Mouse (Mus musculus) thymus, adult 2 months (tissue): ENCODE results near the gene Gucy2g. TPM values are rescaled to one million over a fixed set of nuclear protein-coding genes. Genes with fewer than 3 reads are reported as not detected.

Source experiments
- DNase-seq: peaks from one replicate; pipeline ENCODE4 v3.0.0; 2021
- H3K27ac ChIP-seq: fragments of 200-500 bp; 2 replicates; pipeline ENCODE4 v1.5.1; 2012; ENCODE audit warnings: low read length, control low read depth; ENCODE audit not compliant: control insufficient read depth, insufficient read depth
- H3K27me3 ChIP-seq: fragments of 200-500 bp; 2 replicates; pipeline ENCODE4 v1.6.1; 2012; ENCODE audit warnings: mild to moderate bottlenecking, low read length, moderate library complexity, mixed read lengths; ENCODE audit not compliant: control insufficient read depth, insufficient read depth
- H3K36me3 ChIP-seq: fragments of 200-500 bp; 2 replicates; pipeline ENCODE4 v1.6.1; 2012; ENCODE audit warnings: mild to moderate bottlenecking, low read length, moderate library complexity; ENCODE audit not compliant: control insufficient read depth, insufficient read depth
- H3K4me1 ChIP-seq: fragments of 200-500 bp; replicated peaks from 2 replicates; pipeline ENCODE4 v1.6.1; 2012; ENCODE audit warnings: low read length; ENCODE audit not compliant: control insufficient read depth, insufficient read depth
- H3K4me3 ChIP-seq: fragments of 200-500 bp; 2 replicates; pipeline ENCODE4 v1.5.1; 2012; ENCODE audit warnings: mild to moderate bottlenecking, low read length, control low read depth, moderate library complexity; ENCODE audit not compliant: control insufficient read depth, insufficient read depth
- CTCF ChIP-seq: fragments of 200-500 bp; IDR thresholded peaks from 2 replicates; pipeline ENCODE4 v1.5.1; 2012; ENCODE audit warnings: mild to moderate bottlenecking, control low read depth, low read length, moderate library complexity, borderline replicate concordance; ENCODE audit not compliant: control insufficient read depth, poor library complexity, insufficient read depth; ENCODE audit errors: extremely low read depth
- POLR2A ChIP-seq: fragments of 200-500 bp; IDR thresholded peaks from 2 replicates; pipeline ENCODE4 v1.6.1; 2012; ENCODE audit warnings: mild to moderate bottlenecking, low read length, control low read depth, moderate library complexity; ENCODE audit not compliant: control insufficient read depth, poor library complexity, insufficient read depth; ENCODE audit errors: extremely low read depth
- WGBS: fragments of 180-500 bp; shearing (Covaris S2); methylation state at CpG from one replicate; pipeline ENCODE4 v1.1.7; 2018; 5-methylcytosine and 5-hydroxymethylcytosine counted together
- polyA plus RNA-seq: library from polyadenylated mRNA; depleted of rRNA; stranded (reverse); fragments of >200 nt; gene quantifications from 2 replicates; pipeline ENCODE4 v1.2.3, GENCODE M21; 2012

Gene Gucy2g
- polyA plus RNA-seq, 1 experiment = 0.13 TPM

DNA sequence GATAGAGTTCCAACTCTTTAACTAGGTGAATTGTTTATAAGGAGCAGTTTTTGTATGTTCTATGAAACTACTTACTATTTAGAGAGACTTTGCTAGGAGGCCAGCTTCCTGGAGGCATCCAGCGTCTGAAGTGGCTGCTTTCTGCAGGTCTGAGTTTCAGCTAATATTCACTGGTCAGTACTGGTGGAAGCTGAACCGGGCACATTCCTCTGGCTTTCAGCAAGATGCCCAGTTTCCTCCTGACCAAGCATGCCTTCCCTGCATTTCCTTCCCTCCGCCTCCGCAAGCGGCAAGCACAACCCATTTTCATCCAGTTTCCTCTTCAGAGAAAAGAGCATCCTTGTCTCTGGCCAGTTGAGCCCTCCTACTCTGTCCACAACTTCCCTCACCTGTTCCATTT is 28.0 kb upstream of the Gucy2g start:
- TF ChIP-seq CTCF (no peak), POLR2A (no peak)
- no peaks in the 10 kb centered on the region for H3K27me3 ChIP-seq
- H3K4me3 ChIP-seq = no peak overlapping the region
- H3K4me1 ChIP-seq = peaks cover 6% of the 10 kb centered on the region
- H3K36me3 ChIP-seq = peaks cover 20% of the 10 kb centered on the region
- no peak for DNase-seq
- WGBS = 93% methylated on average over 5 of the region's 5 CpGs
- H3K27ac ChIP-seq = no peak overlapping the region

DNA sequence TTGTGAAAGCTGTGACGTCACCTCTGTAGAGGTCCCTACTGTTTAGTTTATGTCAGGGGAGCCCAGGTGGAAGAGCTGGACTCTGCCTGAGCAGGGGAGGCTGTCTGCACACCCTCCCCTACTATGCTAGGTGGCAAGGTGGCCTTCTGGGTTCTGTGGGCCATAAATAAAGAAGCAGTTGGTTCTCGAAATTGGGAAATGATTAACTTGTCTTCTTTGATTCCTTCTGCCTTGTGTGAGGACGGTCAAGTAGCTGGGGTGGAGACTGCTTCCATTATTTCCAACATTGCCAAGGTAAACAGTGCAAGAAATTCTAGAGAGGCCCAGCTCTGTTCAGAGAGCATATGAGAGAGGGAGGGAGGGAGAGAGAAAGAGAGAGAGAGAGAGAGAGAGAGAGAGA is 27.1 kb upstream of the Gucy2g start:
- Histone ChIP-seq H3K36me3 (peaks cover 16% of the 10 kb centered on the region), H3K4me3 (no peak overlapping the region), H3K4me1 (peaks cover 6% of the 10 kb centered on the region), H3K27me3 (no peaks in the 10 kb centered on the region), H3K27ac (no peak overlapping the region)
- no peak for DNase-seq
- 82% methylated on average over 3 of the region's 3 CpGs for WGBS
- TF ChIP-seq CTCF = no peak
- no peak for TF ChIP-seq POLR2A

- no peak for DNase-seq
- Histone ChIP-seq H3K36me3 (peaks cover 8% of the 10 kb centered on the region), H3K4me1 (peaks cover 6% of the 10 kb centered on the region), H3K27ac (no peak overlapping the region), H3K4me3 (no peak overlapping the region), H3K27me3 (no peaks in the 10 kb centered on the region)
- 92% methylated on average over 3 of the region's 3 CpGs for WGBS
- no peak for TF ChIP-seq CTCF
- no peak for TF ChIP-seq POLR2A
Measured at GRCm38 (mm10) chr19:55266786-55267185, 25.8 kb upstream of the Gucy2g start.

- Histone ChIP-seq H3K4me3 (no peak overlapping the region), H3K27me3 (no peaks in the 10 kb centered on the region), H3K36me3 (no peaks in the 10 kb centered on the region; the same call in 1 of the 2 replicates), H3K4me1 (peaks cover 6% of the 10 kb centered on the region), H3K27ac (no peak overlapping the region)
- no peak for DNase-seq
- WGBS = 48% methylated on average over 3 of the region's 3 CpGs
- TF ChIP-seq POLR2A = no peak
- no peak for TF ChIP-seq CTCF
Measured at GRCm38 (mm10) chr19:55265269-55265668, 24.2 kb upstream of the Gucy2g start.

GRCm38 (mm10) chr19:55260389-55261184 is 19.6 kb upstream of the Gucy2g start:
- no peak overlapping the region for H3K27ac ChIP-seq
- no peak overlapping the region for H3K4me3 ChIP-seq
- H3K36me3 ChIP-seq = no peaks in the 10 kb centered on the region
- H3K27me3 ChIP-seq = no peaks in the 10 kb centered on the region
- DNase-seq = no peak
- 92% methylated on average over 12 of the region's 12 CpGs for WGBS
- H3K4me1 ChIP-seq = no peaks in the 10 kb centered on the region
- TF ChIP-seq CTCF (no peak), POLR2A (no peak)

DNA sequence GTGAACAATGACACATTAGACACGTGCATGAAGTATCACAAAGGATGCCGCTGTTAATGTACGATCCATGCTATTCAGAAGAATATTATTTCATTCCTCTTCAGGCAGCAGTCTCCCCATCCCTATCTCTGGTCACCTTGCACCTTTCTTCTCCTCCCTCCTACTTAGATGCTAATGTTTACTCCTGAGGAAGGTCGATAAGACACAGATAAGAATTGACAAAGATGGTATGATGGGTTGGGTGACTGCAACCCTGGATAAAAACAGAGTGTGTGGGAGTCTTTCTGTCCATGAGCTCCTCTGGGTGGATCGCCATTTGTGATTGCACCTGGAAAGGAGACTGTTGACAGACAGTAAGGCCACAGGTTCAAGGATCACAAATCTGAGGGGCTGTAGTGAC is 17.5 kb upstream of the Gucy2g start:
- no peak for TF ChIP-seq CTCF
- TF ChIP-seq POLR2A = no peak
- DNase-seq = no peak
- Histone ChIP-seq H3K4me1 (no peaks in the 10 kb centered on the region), H3K27me3 (no peaks in the 10 kb centered on the region), H3K36me3 (no peaks in the 10 kb centered on the region), H3K4me3 (no peak overlapping the region), H3K27ac (no peak overlapping the region)
- WGBS = 94% methylated on average over 5 of the region's 5 CpGs
